9 mouse cellular contexts compared by ENCODE assay signal in the genomic region with DNA sequence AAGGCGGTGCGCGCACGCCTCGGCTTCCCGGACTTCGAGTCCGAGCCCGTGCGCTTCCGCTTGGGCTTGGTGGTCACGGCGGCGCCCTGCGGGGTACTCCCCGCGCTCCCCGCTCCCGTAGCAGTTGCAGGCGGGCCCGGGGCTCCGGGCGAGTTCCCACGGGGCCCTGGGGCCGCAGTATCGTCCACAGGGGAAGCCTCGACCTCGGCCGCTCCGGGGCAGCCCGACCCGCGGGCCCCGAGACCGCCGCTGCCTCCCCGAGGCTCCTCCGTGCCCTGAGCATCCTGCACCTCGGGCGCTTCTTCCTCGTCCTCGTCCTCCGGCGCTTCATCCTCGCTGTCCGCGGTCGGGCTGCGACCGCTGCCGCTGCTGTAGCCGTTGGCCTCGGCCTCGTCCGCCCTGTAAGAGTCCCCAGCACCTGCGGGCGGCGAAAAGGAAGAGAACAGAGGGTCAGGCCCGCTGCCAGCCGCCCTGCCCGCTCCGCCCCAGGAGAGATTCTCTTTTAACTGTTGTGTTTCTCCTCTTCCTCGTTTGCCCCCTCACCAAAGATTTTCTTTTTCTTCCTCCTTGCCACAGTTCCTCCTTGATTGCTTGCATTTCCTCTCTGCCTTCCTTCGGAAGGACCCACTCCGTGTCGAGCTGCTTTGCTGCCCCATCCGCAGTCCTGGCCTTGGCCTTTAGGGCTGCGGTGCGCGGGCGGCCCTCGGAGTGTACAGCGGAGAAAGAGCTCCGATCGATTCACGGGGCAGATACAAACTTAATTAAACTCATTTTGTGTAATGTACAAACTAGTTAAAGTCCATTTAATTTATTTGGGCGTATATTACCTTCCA. TPM values are rescaled to one million over a fixed set of nuclear protein-coding genes. Genes with fewer than 3 reads are reported as not detected.
A peak's percentile ranks its signal among the peaks of the same experiment; 100 is the strongest.
DNase-seq lines count a peak whose midpoint lies in the region; ATAC-seq lines count a peak whose summit lies in the region.
"Had no signal": no experiment of that assay in that cellular context is flagged by ENCODE, and none has a peak within 500 bp of the region (broad histone marks: within the 10 kb centered on the region; RNA-seq: fewer than 3 reads in every experiment).

No protein-coding gene starts in this region.

- WGBS in forebrain, embryonic 15.5 days = 1% methylated on average over 76 of the region's 77 CpGs
- 2% methylated on average over 74 of the region's 77 CpGs for WGBS in limb, embryonic 15.5 days

- peak overlapping the region; percentile 16; the same call in 1 of the 2 replicates for H3K4me2 ChIP-seq in forebrain, embryonic 15.5 days (replicated peaks)
- H3K4me2 ChIP-seq in limb, embryonic 15.5 days = peak overlapping the region; percentile 32

- H3K4me1 ChIP-seq in megakaryocyte, embryonic 14.5 days = peaks cover 58% of the 10 kb centered on the region
- peaks cover 38% of the 10 kb centered on the region for H3K4me1 ChIP-seq in forebrain, embryonic 15.5 days
- H3K4me1 ChIP-seq in limb, embryonic 15.5 days = peaks cover 48% of the 10 kb centered on the region

- H3K27me3 ChIP-seq in megakaryocyte, embryonic 14.5 days (replicated peaks) = peaks cover 98% of the 10 kb centered on the region
- H3K27me3 ChIP-seq in forebrain, embryonic 15.5 days = peaks cover 98% of the 10 kb centered on the region
- H3K27me3 ChIP-seq in limb, embryonic 15.5 days = peaks cover 99% of the 10 kb centered on the region

- DNase-seq in left cerebral cortex, postnatal 25 days (ENCODE audit: low spot score in 2 of 2) = no peak
- DNase-seq in adrenal gland, postnatal 10 days = no peak
- no peak for DNase-seq in adrenal gland, adult 2 months
- DNase-seq: adrenal gland, adult 8-10 months; spleen, adult 18-20 months had no signal

- intact Hi-C loops in left cerebral cortex, postnatal 25 days (cut with DNase I) = loop anchor here (10.0 kb wide), 1 partner anchor 1953 kb away; a partner anchor contains a TSS

- ATAC-seq in megakaryocyte, adult 5-6 weeks (ENCODE audit: poor library complexity, severe bottlenecking) = no peak
- no peak for ATAC-seq in forebrain, embryonic 15.5 days (replicated peaks)
- no peak for ATAC-seq in limb, embryonic 15.5 days (ENCODE audit: insufficient number of reproducible peaks, low FRiP score, low TSS enrichment, low read depth)

- H3K9ac ChIP-seq in forebrain, embryonic 15.5 days (replicated peaks) = no peak overlapping the region
- H3K9ac ChIP-seq in limb, embryonic 15.5 days = no peak overlapping the region

- peaks cover 8% of the 10 kb centered on the region; the same call in 1 of the 2 replicates for H3K9me3 ChIP-seq in megakaryocyte, embryonic 14.5 days
- H3K9me3 ChIP-seq in forebrain, embryonic 15.5 days = no peaks in the 10 kb centered on the region
- H3K9me3 ChIP-seq in limb, embryonic 15.5 days = no peaks in the 10 kb centered on the region

- no peaks in the 10 kb centered on the region for H3K36me3 ChIP-seq in megakaryocyte, embryonic 14.5 days (replicated peaks; ENCODE audit: low read length)
- no peaks in the 10 kb centered on the region for H3K36me3 ChIP-seq in forebrain, embryonic 15.5 days
- H3K36me3 ChIP-seq in limb, embryonic 15.5 days = no peaks in the 10 kb centered on the region

- no peak overlapping the region for H3K27ac ChIP-seq in forebrain, embryonic 15.5 days (replicated peaks)
- H3K27ac ChIP-seq in limb, embryonic 15.5 days = no peak overlapping the region

- peak overlapping the region; percentile 28 for H3K4me3 ChIP-seq in megakaryocyte, embryonic 14.5 days (replicated peaks)
- H3K4me3 ChIP-seq in forebrain, embryonic 15.5 days = peak overlapping the region; percentile 6
- H3K4me3 ChIP-seq in limb, embryonic 15.5 days = peak overlapping the region; percentile 28

RNA-seq across cellular contexts. Expression of a gene that starts 2.4 kb away (rescaled TPM):
- not detected in 2 replicates for polyA plus RNA-seq in megakaryocyte, embryonic 14.5 days (2012; ENCODE audit: insufficient read depth, low replicate concordance)
- total RNA-seq in megakaryocyte, adult 5-6 weeks (2015) = not detected in 2 replicates
- not detected in 2 replicates for total RNA-seq in megakaryocyte, adult 5-6 weeks (2017)
- polyA plus RNA-seq in forebrain, embryonic 15.5 days (2015; fragmentation: Nextera tagmentation; extraction: Ambion mirVana) = not detected in 2 replicates
- polyA plus RNA-seq in limb, embryonic 15.5 days (2015; fragmentation: Nextera tagmentation; extraction: Ambion mirVana) = not detected in 2 replicates
- not detected for total RNA-seq in left cerebral cortex, postnatal 25 days (2021)
- not detected for total RNA-seq in adrenal gland, postnatal 10 days (2021)
- total RNA-seq in adrenal gland, adult 2 months (2021) = not detected
- not detected in 2 replicates for polyA plus RNA-seq in adrenal gland, adult 2 months (2012; rRNA removed)
- total RNA-seq: adrenal gland, adult 8-10 months had no signal

RNA-seq across cellular contexts. Expression of a gene that starts 53.0 kb away (rescaled TPM):
- 0.19 and 0.57 TPM in 2 replicates for polyA plus RNA-seq in megakaryocyte, embryonic 14.5 days (2012; ENCODE audit: insufficient read depth, low replicate concordance)
- 9.4 TPM in 2 replicates for total RNA-seq in megakaryocyte, adult 5-6 weeks (2015)
- 6.1 and 8.4 TPM in 2 replicates for total RNA-seq in megakaryocyte, adult 5-6 weeks (2017)
- 8.5 and 8.8 TPM in 2 replicates for polyA plus RNA-seq in forebrain, embryonic 15.5 days (2015; fragmentation: Nextera tagmentation; extraction: Ambion mirVana)
- polyA plus RNA-seq in limb, embryonic 15.5 days (2015; fragmentation: Nextera tagmentation; extraction: Ambion mirVana) = 10.3 and 10.6 TPM in 2 replicates
- total RNA-seq in left cerebral cortex, postnatal 25 days (2021) = 1 to 10 TPM; 4.9 to 5.9 TPM
- 10 to 100 TPM in 1 of 2 experiments, 1 to 10 TPM in 1; 8.1 to 14.0 TPM for total RNA-seq in adrenal gland, postnatal 10 days (2021)
- total RNA-seq in adrenal gland, adult 2 months (2021) = 1 to 10 TPM; 6.3 to 6.9 TPM
- 3.5 and 3.6 TPM in 2 replicates for polyA plus RNA-seq in adrenal gland, adult 2 months (2012; rRNA removed)
